Mouse (Mus musculus) intestine, embryonic 15.5 days (tissue): Measurements from ENCODE around the gene Drc7. TPM values are rescaled to one million over a fixed set of nuclear protein-coding genes. Genes with fewer than 3 reads are reported as not detected.
A peak's percentile ranks its signal among the peaks of the same experiment; 100 is the strongest.

ENCODE experiments used
- ATAC-seq: fragments of 200-750 bp; cut with Nextera tagmentation; 2 replicates; pipeline ENCODE4 v1.8.0; 2017; ENCODE audit warnings: moderate TSS enrichment, moderate library complexity
- H3K27ac ChIP-seq: fragments of 300-500 bp; sonication (generic); 2 replicates; pipeline ENCODE4 v1.5.1; 2015; ENCODE audit warnings: mild to moderate bottlenecking, inconsistent platforms
- H3K27me3 ChIP-seq: fragments of 300-500 bp; sonication (generic); replicated peaks from 2 replicates; pipeline ENCODE4 v1.6.1; 2015; ENCODE audit warnings: inconsistent platforms
- H3K36me3 ChIP-seq: fragments of 300-500 bp; sonication (generic); 2 replicates; pipeline ENCODE4 v1.6.1; 2015; ENCODE audit warnings: inconsistent platforms
- H3K4me1 ChIP-seq: fragments of 300-500 bp; sonication (generic); replicated peaks from 2 replicates; pipeline ENCODE4 v1.6.1; 2015; ENCODE audit warnings: inconsistent platforms
- H3K4me2 ChIP-seq: fragments of 300-500 bp; sonication (generic); replicated peaks from 2 replicates; pipeline ENCODE4 v1.6.1; 2015; ENCODE audit warnings: mild to moderate bottlenecking, inconsistent platforms
- H3K4me3 ChIP-seq: fragments of 300-500 bp; sonication (generic); replicated peaks from 2 replicates; pipeline ENCODE4 v1.5.1; 2015; ENCODE audit warnings: inconsistent platforms
- H3K9ac ChIP-seq: fragments of 300-500 bp; sonication (generic); 2 replicates; pipeline ENCODE4 v1.6.1; 2015; ENCODE audit warnings: inconsistent platforms
- H3K9me3 ChIP-seq: fragments of 300-500 bp; sonication (generic); 2 replicates; pipeline ENCODE4 v1.6.1; 2016; ENCODE audit warnings: inconsistent platforms
- WGBS: fragments of 180-500 bp; shearing (Covaris S2); methylation state at CpG from one replicate; pipeline ENCODE4 v1.1.7; 2015; 5-methylcytosine and 5-hydroxymethylcytosine counted together
- polyA plus RNA-seq: library from polyadenylated mRNA; unstranded; fragments of >200 nt; fragmentation: Nextera tagmentation; extraction: Ambion mirVana; gene quantifications from 2 replicates; pipeline ENCODE4 v1.2.1, GENCODE M21; 2015

The Drc7 gene
- polyA plus RNA-seq, 1 experiment from 2014 or later, result not detected

DNA sequence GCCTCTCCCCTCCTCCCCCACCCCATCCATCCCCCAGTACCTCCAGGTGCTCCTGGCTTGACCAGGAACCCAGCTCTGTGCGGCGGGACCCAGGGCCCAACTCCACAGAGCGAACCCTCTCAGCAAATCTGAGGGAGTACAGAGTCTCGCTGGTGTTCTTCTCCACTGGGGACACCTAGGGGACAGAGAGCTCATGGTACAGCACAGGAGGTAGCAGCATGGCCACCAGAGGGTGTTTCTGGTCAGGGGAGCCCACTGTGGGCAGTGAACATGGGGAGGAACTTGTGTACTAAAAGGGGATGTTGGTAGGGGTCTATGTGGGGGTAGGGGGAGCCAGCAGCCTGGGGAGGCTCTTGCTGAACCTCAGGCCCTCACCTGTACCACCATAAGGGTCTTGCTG lies 47.1 kb downstream of the Drc7 start:
- no peak for ATAC-seq
- no peak overlapping the region for H3K4me2 ChIP-seq
- H3K9me3 ChIP-seq, result no peaks in the 10 kb centered on the region
- no peak overlapping the region for H3K4me3 ChIP-seq
- WGBS, result 68% methylated on average over 4 of the region's 4 CpGs
- H3K27ac ChIP-seq, result no peak overlapping the region
- no peaks in the 10 kb centered on the region for H3K4me1 ChIP-seq
- no peaks in the 10 kb centered on the region for H3K27me3 ChIP-seq
- peaks cover 37% of the 10 kb centered on the region for H3K36me3 ChIP-seq
- H3K9ac ChIP-seq, result no peak overlapping the region

GRCm38 (mm10) chr8:95107306-95107705 lies 52.4 kb downstream of the Drc7 start:
- no peak overlapping the region for H3K4me3 ChIP-seq
- 89% methylated on average over 13 of the region's 13 CpGs for WGBS
- no peaks in the 10 kb centered on the region for H3K27me3 ChIP-seq
- H3K4me1 ChIP-seq, result no peaks in the 10 kb centered on the region
- no peak for ATAC-seq
- H3K9ac ChIP-seq, result no peak overlapping the region
- H3K4me2 ChIP-seq, result no peak overlapping the region
- H3K9me3 ChIP-seq, result no peaks in the 10 kb centered on the region
- peaks cover 11% of the 10 kb centered on the region for H3K36me3 ChIP-seq
- no peak overlapping the region for H3K27ac ChIP-seq

GRCm38 (mm10) chr8:95112594-95112993 lies 57.7 kb downstream of the Drc7 start:
- Histone ChIP-seq H3K27ac (no peak overlapping the region), H3K4me3 (no peak overlapping the region), H3K4me1 (no peaks in the 10 kb centered on the region), H3K4me2 (no peak overlapping the region), H3K27me3 (no peaks in the 10 kb centered on the region), H3K9me3 (no peaks in the 10 kb centered on the region), H3K36me3 (no peaks in the 10 kb centered on the region; the same call in 1 of the 2 replicates), H3K9ac (no peak overlapping the region)
- ATAC-seq, result no peak
- 81% methylated on average over 3 of the region's 3 CpGs for WGBS

GRCm38 (mm10) chr8:95113108-95113507 lies 58.2 kb downstream of the Drc7 start:
- H3K4me3 ChIP-seq, result no peak overlapping the region
- no peak overlapping the region for H3K4me2 ChIP-seq
- H3K27ac ChIP-seq, result no peak overlapping the region
- no peak for ATAC-seq
- H3K9me3 ChIP-seq, result no peaks in the 10 kb centered on the region
- H3K9ac ChIP-seq, result no peak overlapping the region
- H3K27me3 ChIP-seq, result no peaks in the 10 kb centered on the region
- 76% methylated on average over 4 of the region's 4 CpGs for WGBS
- H3K4me1 ChIP-seq, result no peaks in the 10 kb centered on the region
- no peaks in the 10 kb centered on the region; the same call in 1 of the 2 replicates for H3K36me3 ChIP-seq

GRCm38 (mm10) chr8:95113750-95114149 lies 58.8 kb downstream of the Drc7 start:
- no peaks in the 10 kb centered on the region for H3K27me3 ChIP-seq
- H3K9ac ChIP-seq, result no peak overlapping the region
- no peak overlapping the region for H3K4me3 ChIP-seq
- H3K4me1 ChIP-seq, result no peaks in the 10 kb centered on the region
- no peak overlapping the region for H3K27ac ChIP-seq
- WGBS, result 68% methylated on average over 3 of the region's 3 CpGs
- no peaks in the 10 kb centered on the region; the same call in 1 of the 2 replicates for H3K36me3 ChIP-seq
- 0 out of 2 replicates have a peak, but pooled peaks have one; percentile 49 for ATAC-seq
- H3K9me3 ChIP-seq, result no peaks in the 10 kb centered on the region
- H3K4me2 ChIP-seq, result no peak overlapping the region

DNA sequence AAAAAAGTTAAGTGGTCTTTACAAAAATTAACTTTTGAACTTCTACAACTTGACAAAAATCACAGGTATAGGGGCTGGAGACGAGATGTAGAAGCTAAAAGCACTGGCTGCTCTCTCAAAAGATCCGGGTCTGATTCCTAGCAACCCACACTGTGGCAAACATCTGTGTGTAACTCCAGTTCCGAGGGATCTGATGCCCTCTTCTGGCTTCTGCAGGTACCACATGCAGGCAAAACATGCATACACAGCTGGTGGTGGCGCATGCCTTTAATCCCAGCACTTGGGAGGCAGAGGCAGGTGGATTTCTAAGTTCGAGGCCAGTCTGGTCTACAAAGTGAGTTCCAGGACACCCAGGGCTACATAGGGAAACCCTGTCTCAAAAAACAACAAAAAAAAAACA lies 68.6 kb downstream of the Drc7 start:
- no peak overlapping the region for H3K4me3 ChIP-seq
- 88% methylated on average over 5 of the region's 5 CpGs for WGBS

DNA sequence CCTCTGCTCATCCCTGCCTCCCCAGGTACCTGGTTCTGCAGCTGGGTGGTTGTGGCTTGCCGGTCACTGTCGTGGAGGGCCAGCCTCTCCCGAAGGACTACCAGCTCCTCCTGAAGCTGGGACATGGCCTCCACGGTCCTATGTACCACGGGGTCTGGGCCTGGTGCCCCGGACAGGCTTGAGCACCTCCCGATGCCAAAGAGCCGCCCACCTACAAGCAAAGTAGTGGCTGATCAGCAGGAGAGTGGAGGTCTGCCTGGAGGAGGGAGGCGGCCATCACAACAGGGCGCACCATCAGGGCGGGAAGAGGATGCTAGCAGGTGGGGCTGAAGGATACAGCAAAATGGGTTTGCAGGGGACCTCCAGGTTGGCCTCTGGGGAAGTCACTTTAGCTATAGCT lies 71.6 kb downstream of the Drc7 start:
- H3K36me3 ChIP-seq, result peaks cover 3% of the 10 kb centered on the region; the same call in 1 of the 2 replicates
- no peaks in the 10 kb centered on the region for H3K27me3 ChIP-seq
- H3K9me3 ChIP-seq, result no peaks in the 10 kb centered on the region
- 0 out of 2 replicates have a peak, but pooled peaks cover 5% of the 10 kb centered on the region for H3K4me1 ChIP-seq
- no peak overlapping the region for H3K9ac ChIP-seq
- no peak overlapping the region for H3K4me3 ChIP-seq
- 91% methylated on average over 11 of the region's 11 CpGs for WGBS
- no peak overlapping the region for H3K4me2 ChIP-seq
- no peak for ATAC-seq
- H3K27ac ChIP-seq, result no peak overlapping the region

More for the DNA sequence above, 68.6 kb downstream of the Drc7 start:
- no peak overlapping the region for H3K27ac ChIP-seq
- no peaks in the 10 kb centered on the region for H3K27me3 ChIP-seq
- no peak overlapping the region for H3K4me2 ChIP-seq
- H3K9ac ChIP-seq, result no peak overlapping the region
- H3K9me3 ChIP-seq, result no peaks in the 10 kb centered on the region
- no peaks in the 10 kb centered on the region for H3K4me1 ChIP-seq
- no peaks in the 10 kb centered on the region; the same call in 1 of the 2 replicates for H3K36me3 ChIP-seq
- ATAC-seq, result no peak

DNA sequence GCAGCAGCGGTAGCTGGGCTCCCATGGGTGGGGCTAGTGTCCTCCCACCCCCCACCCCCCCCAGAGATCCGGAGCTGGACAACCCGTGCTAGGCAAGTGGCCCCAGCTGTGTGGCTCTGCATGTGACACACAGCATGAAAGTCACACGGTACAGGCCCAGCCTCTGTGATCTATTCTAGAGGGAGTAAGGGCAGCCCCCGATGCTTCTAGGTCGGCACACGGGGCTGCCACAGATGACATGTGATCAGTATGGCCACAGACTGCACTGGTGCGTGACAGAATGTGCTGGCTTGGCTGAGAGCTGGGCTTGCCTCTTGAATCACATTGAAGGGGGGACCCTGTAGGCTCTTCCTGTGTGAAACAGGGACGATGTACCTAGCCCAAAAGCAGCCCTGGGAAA lies 72.8 kb downstream of the Drc7 start:
- no peak for ATAC-seq

More for the DNA sequence above, 72.8 kb downstream of the Drc7 start:
- Histone ChIP-seq H3K4me1 (0 out of 2 replicates have a peak, but pooled peaks cover 5% of the 10 kb centered on the region), H3K9me3 (no peaks in the 10 kb centered on the region), H3K4me2 (no peak overlapping the region), H3K27me3 (no peaks in the 10 kb centered on the region), H3K4me3 (no peak overlapping the region), H3K9ac (no peak overlapping the region), H3K36me3 (peaks cover 3% of the 10 kb centered on the region; the same call in 1 of the 2 replicates), H3K27ac (no peak overlapping the region)
- 75% methylated on average over 9 of the region's 9 CpGs for WGBS

Other genes with a start within 250 kb of the Drc7 start
- not detected in 2 replicates for gene Ccl17, start 244.7 kb upstream of the Drc7 start, polyA plus RNA-seq
- gene Coq9, start 216.8 kb upstream of the Drc7 start, polyA plus RNA-seq, result 97.5 and 110 TPM in 2 replicates
- gene Ciapin1, start 216.7 kb upstream of the Drc7 start, polyA plus RNA-seq, result 89.8 and 94.6 TPM in 2 replicates
- gene Polr2c, start 197.7 kb upstream of the Drc7 start, polyA plus RNA-seq, result 126 and 134 TPM in 2 replicates
- 39.4 and 40.3 TPM in 2 replicates for gene Dok4, start 178.8 kb upstream of the Drc7 start, polyA plus RNA-seq
- 20.1 and 20.7 TPM in 2 replicates for gene Ccdc102a, start 137.0 kb upstream of the Drc7 start, polyA plus RNA-seq
- gene Adgrg5, start 131.4 kb upstream of the Drc7 start, polyA plus RNA-seq, result 1.3 and 2.1 TPM in 2 replicates
- gene Adgrg1, start 80.4 kb upstream of the Drc7 start, polyA plus RNA-seq, result 22.4 and 23.8 TPM in 2 replicates
- gene Adgrg3, start 37.4 kb upstream of the Drc7 start, polyA plus RNA-seq, result 3.4 and 3.5 TPM in 2 replicates
- gene Katnb1, start 26.1 kb downstream of the Drc7 start, polyA plus RNA-seq, result 13.9 and 14.6 TPM in 2 replicates
- gene Kifc3, start 147.7 kb downstream of the Drc7 start, polyA plus RNA-seq, result 28.6 and 31.3 TPM in 2 replicates